ENCODE assay signal across 12 mouse cellular contexts in the genomic region with DNA sequence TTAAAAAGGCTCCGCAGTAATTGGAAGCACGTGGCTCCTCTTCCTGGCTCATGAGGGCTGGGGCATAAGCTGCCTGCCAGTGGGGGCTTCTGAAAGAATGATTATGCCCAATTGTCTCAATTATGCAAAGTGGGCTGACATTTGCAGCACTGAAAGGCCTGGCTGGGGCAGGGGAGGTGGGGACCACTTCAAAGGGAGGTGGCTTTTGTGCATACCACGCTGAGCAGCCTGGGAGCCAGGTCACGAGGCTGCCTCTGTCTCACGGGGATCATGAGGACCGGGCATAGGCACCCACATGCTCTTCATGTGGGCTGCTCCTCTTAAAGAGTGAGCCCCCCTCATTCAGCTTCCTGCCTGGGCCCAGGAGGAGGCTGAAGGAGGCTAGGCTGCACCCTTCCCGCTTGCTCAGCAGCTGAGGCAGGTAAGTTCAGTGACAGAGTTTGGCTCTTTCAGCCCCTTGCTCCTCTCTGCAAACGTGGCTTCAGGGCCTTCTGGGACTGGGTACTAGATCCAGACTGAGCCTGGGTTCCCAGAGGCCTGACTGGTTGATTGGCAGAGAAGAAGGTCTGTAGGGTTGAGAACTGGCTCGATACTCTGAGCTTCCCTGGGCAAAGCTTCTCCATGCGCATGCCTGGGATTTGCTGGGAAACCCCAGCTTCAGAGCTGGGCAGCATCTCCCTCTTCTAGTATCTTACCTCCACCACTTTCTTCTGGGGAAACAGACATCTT. TPM values are rescaled to one million over a fixed set of nuclear protein-coding genes. Genes with fewer than 3 reads are reported as not detected.
DNase-seq lines count a peak whose midpoint lies in the region; ATAC-seq lines count a peak whose summit lies in the region.
"Had no signal": no experiment of that assay in that cellular context is flagged by ENCODE, and none has a peak within 500 bp of the region (broad histone marks: within the 10 kb centered on the region; RNA-seq: fewer than 3 reads in every experiment).

No protein-coding gene starts in this region.

- H3K9ac ChIP-seq in hindbrain, embryonic 12.5 days: no peak overlapping the region
- H3K9ac ChIP-seq in hindbrain, embryonic 14.5 days: no peak overlapping the region
- no peak overlapping the region for H3K9ac ChIP-seq in midbrain, embryonic 11.5 days (ENCODE audit: low read length)
- H3K9ac ChIP-seq: liver, embryonic 14.5 days had no signal

- H3K36me3 ChIP-seq in hindbrain, embryonic 12.5 days: no peaks in the 10 kb centered on the region
- H3K36me3 ChIP-seq in hindbrain, embryonic 14.5 days (replicated peaks; ENCODE audit: control insufficient read depth, insufficient read depth): no peaks in the 10 kb centered on the region
- no peaks in the 10 kb centered on the region for H3K36me3 ChIP-seq in forebrain, embryonic 10.5 days (replicated peaks)
- H3K36me3 ChIP-seq in midbrain, embryonic 11.5 days (ENCODE audit: control insufficient read depth, insufficient read depth, low read length): no peaks in the 10 kb centered on the region

- no peaks in the 10 kb centered on the region for H3K9me3 ChIP-seq in hindbrain, embryonic 12.5 days (replicated peaks)
- H3K9me3 ChIP-seq in hindbrain, embryonic 14.5 days (ENCODE audit: control insufficient read depth, low read length): no peaks in the 10 kb centered on the region
- no peaks in the 10 kb centered on the region for H3K9me3 ChIP-seq in forebrain, embryonic 10.5 days
- no peaks in the 10 kb centered on the region for H3K9me3 ChIP-seq in midbrain, embryonic 11.5 days (ENCODE audit: control insufficient read depth, low read length)

- 34% methylated on average over 10 of the region's 10 CpGs for WGBS in hindbrain, embryonic 12.5 days
- 36% methylated on average over 10 of the region's 10 CpGs for WGBS in hindbrain, embryonic 14.5 days
- WGBS in forebrain, embryonic 10.5 days: 42% methylated on average over 10 of the region's 10 CpGs
- 41% methylated on average over 10 of the region's 10 CpGs for WGBS in midbrain, embryonic 11.5 days

- H3K27ac ChIP-seq in hindbrain, embryonic 12.5 days: no peak overlapping the region
- no peak overlapping the region for H3K27ac ChIP-seq in hindbrain, embryonic 14.5 days
- H3K27ac ChIP-seq in forebrain, embryonic 10.5 days: peak overlapping the region; percentile 68
- no peak overlapping the region for H3K27ac ChIP-seq in midbrain, embryonic 11.5 days (ENCODE audit: low read depth, low read length)
- H3K27ac ChIP-seq: liver, embryonic 14.5 days had no signal

- ATAC-seq in hindbrain, embryonic 12.5 days (ENCODE audit: low FRiP score): 0 out of 2 replicates have a peak, but pooled peaks have one; percentile 22
- no peak for ATAC-seq in hindbrain, embryonic 14.5 days (ENCODE audit: low FRiP score)
- peak; percentile 61; the same call in 1 of the 2 replicates for ATAC-seq in midbrain, embryonic 11.5 days (ENCODE audit: low FRiP score)

- H3K4me1 ChIP-seq in hindbrain, embryonic 12.5 days: peaks cover 9% of the 10 kb centered on the region
- H3K4me1 ChIP-seq in hindbrain, embryonic 14.5 days (replicated peaks; ENCODE audit: control insufficient read depth, insufficient read depth, low read length): no peaks in the 10 kb centered on the region
- peaks cover 12% of the 10 kb centered on the region for H3K4me1 ChIP-seq in forebrain, embryonic 10.5 days
- H3K4me1 ChIP-seq in midbrain, embryonic 11.5 days (ENCODE audit: control insufficient read depth, insufficient read depth, low read length): peaks cover 7% of the 10 kb centered on the region

- H3K4me2 ChIP-seq in hindbrain, embryonic 12.5 days (replicated peaks): no peak overlapping the region
- H3K4me2 ChIP-seq in hindbrain, embryonic 14.5 days (replicated peaks): no peak overlapping the region
- H3K4me2 ChIP-seq in midbrain, embryonic 11.5 days: no peak overlapping the region

- no peak overlapping the region for H3K4me3 ChIP-seq in hindbrain, embryonic 12.5 days
- no peak overlapping the region for H3K4me3 ChIP-seq in hindbrain, embryonic 14.5 days (replicated peaks; ENCODE audit: low read length)
- H3K4me3 ChIP-seq in forebrain, embryonic 10.5 days: no peak overlapping the region
- H3K4me3 ChIP-seq in midbrain, embryonic 11.5 days (ENCODE audit: low read depth, low read length): no peak overlapping the region

- no peak for DNase-seq in hindbrain, embryonic 14.5 days (ENCODE audit: low spot score)
- DNase-seq in forebrain, embryonic 10.5 days (ENCODE audit: extremely low spot score, low spot score): peak; percentile 38
- DNase-seq in midbrain, embryonic 11.5 days (ENCODE audit: low spot score, missing footprints): no peak
- peak; percentile 54 to 68 for DNase-seq in thymus, postnatal 36 days
- no peak for DNase-seq in MN1 (ENCODE audit: low spot score)
- no peak for DNase-seq in kidney, adult 18-20 months
- DNase-seq in spleen, postnatal 4 days (ENCODE audit: low spot score in 2 of 2): no peak
- DNase-seq: adrenal gland, postnatal 10 days; cerebellum, postnatal 36 days; gastrocnemius, postnatal 10 days had no signal

- 0 out of 2 replicates have a peak, but pooled peaks cover 3% of the 10 kb centered on the region for H3K27me3 ChIP-seq in hindbrain, embryonic 12.5 days
- H3K27me3 ChIP-seq in hindbrain, embryonic 14.5 days (ENCODE audit: control insufficient read depth, insufficient read depth, low read length): no peaks in the 10 kb centered on the region
- peaks cover 17% of the 10 kb centered on the region; the same call in 1 of the 2 replicates for H3K27me3 ChIP-seq in forebrain, embryonic 10.5 days (ENCODE audit: poor library complexity, severe bottlenecking)
- no peaks in the 10 kb centered on the region for H3K27me3 ChIP-seq in midbrain, embryonic 11.5 days (ENCODE audit: control insufficient read depth, insufficient read depth, low read length)

RNA-seq across cellular contexts. Expression of a gene that starts 31.7 kb away (rescaled TPM):
- 0.31 and 0.43 TPM in 2 replicates for polyA plus RNA-seq in hindbrain, embryonic 12.5 days (2016; fragmentation: Nextera tagmentation; extraction: Ambion mirVana)
- polyA plus RNA-seq in hindbrain, embryonic 14.5 days (2014; fragmentation: Nextera tagmentation; extraction: Ambion mirVana): 0.12 and 0.23 TPM in 2 replicates
- 6.9 and 19.4 TPM in 2 replicates for polyA plus RNA-seq in forebrain, embryonic 10.5 days (2016; fragmentation: Nextera tagmentation; extraction: Ambion mirVana)
- polyA plus RNA-seq in midbrain, embryonic 11.5 days (2014; fragmentation: Nextera tagmentation; extraction: Ambion mirVana): 0.37 and 0.41 TPM in 2 replicates
- polyA plus RNA-seq: liver, embryonic 14.5 days had no signal

Comparison
In these comparisons a context has a peak if more than half of its experiments do, and no peak if none do; other contexts are left out.
1. DNase-seq: peak in forebrain, embryonic 10.5 days (single experiment) and thymus, postnatal 36 days (2 of 2); none in hindbrain, embryonic 14.5 days (single experiment), midbrain, embryonic 11.5 days (single experiment), MN1 (single experiment), kidney, adult 18-20 months (single experiment) and spleen, postnatal 4 days (0 of 2).